Mouse (Mus musculus) forebrain, embryonic 12.5 days (tissue): ENCODE data around the gene Cox7b. TPM values are rescaled to one million over a fixed set of nuclear protein-coding genes. Genes with fewer than 3 reads are reported as not detected.

Experiments used
- ATAC-seq: fragments of 200-750 bp; cut with Nextera tagmentation; 2 replicates; pipeline ENCODE4 v1.8.0; 2017; ENCODE audit warnings: moderate TSS enrichment; ENCODE audit not compliant: low FRiP score
- H3K27ac ChIP-seq: fragments of 300-500 bp; sonication (generic); 2 replicates; pipeline ENCODE4 v1.5.1; 2016; ENCODE audit warnings: mild to moderate bottlenecking
- H3K27me3 ChIP-seq: fragments of 300-500 bp; sonication (generic); 2 replicates; pipeline ENCODE4 v1.6.1; 2016; ENCODE audit warnings: mild to moderate bottlenecking
- H3K36me3 ChIP-seq: fragments of 300-500 bp; sonication (generic); replicated peaks from 2 replicates; pipeline ENCODE4 v1.6.1; 2016; ENCODE audit warnings: mild to moderate bottlenecking
- H3K4me1 ChIP-seq: fragments of 300-500 bp; sonication (generic); 2 replicates; pipeline ENCODE4 v1.6.1; 2016
- H3K4me2 ChIP-seq: fragments of 300-500 bp; sonication (generic); 2 replicates; pipeline ENCODE4 v1.6.1; 2016; ENCODE audit warnings: mild to moderate bottlenecking, moderate library complexity
- H3K4me3 ChIP-seq: fragments of 300-500 bp; sonication (generic); replicated peaks from 2 replicates; pipeline ENCODE4 v1.5.1; 2016; ENCODE audit warnings: mild to moderate bottlenecking
- H3K9ac ChIP-seq: fragments of 300-500 bp; sonication (generic); 2 replicates; pipeline ENCODE4 v1.6.1; 2016; ENCODE audit warnings: mild to moderate bottlenecking
- H3K9me3 ChIP-seq: fragments of 300-500 bp; sonication (generic); 2 replicates; pipeline ENCODE4 v1.6.1; 2016
- WGBS: fragments of 180-500 bp; shearing (Covaris S2); methylation state at CpG from one replicate; pipeline ENCODE4 v1.1.7; 2016; 5-methylcytosine and 5-hydroxymethylcytosine counted together
- polyA plus RNA-seq: library from polyadenylated mRNA; unstranded; fragments of >200 nt; fragmentation: Nextera tagmentation; extraction: Ambion mirVana; gene quantifications from 2 replicates; pipeline ENCODE4 v1.2.1, GENCODE M21; 2016

The Cox7b gene
- polyA plus RNA-seq, 1 experiment from 2014 or later, result 287 TPM

- WGBS, result 88% methylated on average over 5 of the region's 5 CpGs
Measured at GRCm38 (mm10) chrX:106030176-106030575, 14.7 kb downstream of the Cox7b start.

DNA sequence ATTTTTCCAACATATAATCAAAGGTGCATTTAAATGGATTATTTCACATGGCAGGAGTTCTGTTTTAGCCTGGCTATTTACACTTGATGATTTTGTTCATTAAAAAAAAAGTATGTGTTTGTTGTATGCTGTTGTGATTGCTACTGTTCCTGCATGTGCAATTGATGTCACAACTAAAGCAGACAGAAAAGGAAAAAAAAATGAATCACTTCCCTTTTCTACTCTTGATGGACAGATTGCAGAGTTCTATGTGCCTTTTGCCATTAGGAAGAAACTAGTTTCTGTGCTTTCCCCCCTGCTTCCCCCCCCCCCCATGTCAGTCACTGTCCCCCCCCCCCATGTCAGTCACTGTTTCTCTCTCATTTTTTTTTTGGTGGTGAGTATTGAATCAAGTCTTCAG is 15.6 kb downstream of the Cox7b start:
- H3K4me1 ChIP-seq, result peaks cover 2% of the 10 kb centered on the region
- H3K9ac ChIP-seq, result no peak overlapping the region
- no peak overlapping the region for H3K4me2 ChIP-seq
- H3K9me3 ChIP-seq, result no peaks in the 10 kb centered on the region
- no peak overlapping the region for H3K27ac ChIP-seq
- ATAC-seq, result no peak
- H3K27me3 ChIP-seq, result peaks cover 3% of the 10 kb centered on the region; the same call in 1 of the 2 replicates
- H3K4me3 ChIP-seq, result no peak overlapping the region
- no peaks in the 10 kb centered on the region for H3K36me3 ChIP-seq

More at GRCm38 (mm10) chrX:106030176-106030575, 14.7 kb downstream of the Cox7b start:
- no peak overlapping the region for H3K9ac ChIP-seq
- no peak overlapping the region for H3K4me3 ChIP-seq
- H3K36me3 ChIP-seq, result no peaks in the 10 kb centered on the region
- peaks cover 3% of the 10 kb centered on the region; the same call in 1 of the 2 replicates for H3K27me3 ChIP-seq
- no peak overlapping the region for H3K4me2 ChIP-seq
- H3K4me1 ChIP-seq, result peaks cover 2% of the 10 kb centered on the region
- no peak overlapping the region for H3K27ac ChIP-seq
- no peaks in the 10 kb centered on the region for H3K9me3 ChIP-seq
- ATAC-seq, result no peak

- no peak overlapping the region for H3K4me2 ChIP-seq
- H3K4me3 ChIP-seq, result no peak overlapping the region
- no peak overlapping the region for H3K9ac ChIP-seq
- H3K27ac ChIP-seq, result no peak overlapping the region
- no peaks in the 10 kb centered on the region for H3K4me1 ChIP-seq
- WGBS, result 65% methylated on average over 2 of the region's 2 CpGs
- H3K9me3 ChIP-seq, result no peaks in the 10 kb centered on the region
- no peaks in the 10 kb centered on the region for H3K36me3 ChIP-seq
- H3K27me3 ChIP-seq, result no peaks in the 10 kb centered on the region
- no peak for ATAC-seq
Measured at GRCm38 (mm10) chrX:106035727-106036126, 20.2 kb downstream of the Cox7b start.

DNA sequence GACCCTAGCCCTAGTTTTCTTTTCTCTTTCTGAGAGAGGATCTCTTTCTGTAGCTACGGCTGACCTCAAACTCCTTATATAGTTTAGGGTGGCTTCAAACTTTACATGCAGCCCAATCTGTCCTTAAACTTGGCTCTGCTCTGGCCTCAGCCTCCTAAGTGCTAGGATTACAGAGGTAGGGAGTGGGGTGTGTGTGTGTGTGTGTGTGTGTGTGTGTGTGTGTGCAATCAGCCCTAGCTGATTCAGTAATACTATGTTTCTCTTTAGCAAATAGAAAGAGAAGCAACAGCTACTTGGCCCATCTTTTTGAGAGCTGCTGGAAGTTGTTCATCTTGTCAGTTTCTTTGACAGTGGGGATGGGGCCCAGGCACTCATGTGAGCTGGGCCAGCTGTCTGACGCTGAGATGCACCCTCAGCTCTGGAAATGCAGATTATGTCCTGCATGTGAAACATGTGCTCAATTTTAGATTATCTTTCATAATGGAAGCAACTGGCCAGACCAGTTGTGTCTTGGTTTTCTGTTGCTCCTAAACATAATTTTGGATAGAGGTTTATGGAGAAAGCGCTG is 21.8 kb downstream of the Cox7b start:
- Histone ChIP-seq H3K27ac (no peak overlapping the region), H3K9me3 (no peaks in the 10 kb centered on the region), H3K4me2 (no peak overlapping the region), H3K4me3 (no peak overlapping the region), H3K36me3 (no peaks in the 10 kb centered on the region), H3K4me1 (no peaks in the 10 kb centered on the region), H3K9ac (no peak overlapping the region), H3K27me3 (no peaks in the 10 kb centered on the region; the same call in 1 of the 2 replicates)
- no peak for ATAC-seq
- WGBS, result 94% methylated on average over 3 of the region's 3 CpGs

DNA sequence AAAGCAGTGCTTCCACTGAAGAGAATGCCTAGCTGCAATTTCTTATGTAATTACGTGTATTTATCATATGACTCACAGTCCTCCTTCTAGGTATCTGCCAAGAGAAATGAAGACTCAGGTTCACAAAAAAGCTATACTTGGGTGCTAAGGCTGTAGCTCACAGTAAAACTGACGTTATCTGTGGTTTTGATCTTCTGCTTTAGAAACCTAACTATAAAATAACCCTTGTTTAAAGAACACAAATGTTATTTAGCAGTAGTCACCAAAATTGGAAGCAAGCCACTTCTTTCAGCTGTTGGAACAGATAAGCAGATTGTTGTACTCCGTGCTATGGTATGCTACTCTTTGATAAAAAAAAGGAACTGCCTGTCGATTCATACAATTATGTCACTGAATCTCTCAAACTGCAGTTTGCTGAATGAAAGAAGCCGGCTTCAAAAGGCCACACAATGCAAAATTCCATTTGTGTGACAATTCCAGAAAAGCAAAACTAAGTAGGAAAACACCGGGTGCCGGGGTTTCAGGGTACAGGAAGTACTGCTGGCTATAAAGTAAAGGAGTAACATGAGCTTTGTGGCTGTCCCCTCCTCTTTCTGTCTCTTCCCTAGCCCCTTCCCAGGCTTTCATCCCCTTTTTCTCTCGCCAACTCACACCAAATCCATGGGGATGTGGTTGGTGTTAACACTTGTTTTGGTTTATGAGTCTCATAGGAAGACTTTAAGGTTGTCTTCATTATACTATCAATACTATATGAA is 28.5 kb downstream of the Cox7b start:
- no peak for ATAC-seq
- WGBS, result 68% methylated on average over 8 of the region's 8 CpGs
- no peak overlapping the region for H3K4me3 ChIP-seq
- H3K4me1 ChIP-seq, result no peaks in the 10 kb centered on the region
- no peak overlapping the region for H3K4me2 ChIP-seq
- H3K27ac ChIP-seq, result no peak overlapping the region
- no peaks in the 10 kb centered on the region; the same call in 1 of the 2 replicates for H3K27me3 ChIP-seq
- H3K36me3 ChIP-seq, result no peaks in the 10 kb centered on the region
- H3K9ac ChIP-seq, result no peak overlapping the region
- H3K9me3 ChIP-seq, result no peaks in the 10 kb centered on the region

GRCm38 (mm10) chrX:106045455-106045854 is 30.0 kb downstream of the Cox7b start:
- Histone ChIP-seq H3K4me2 (no peak overlapping the region), H3K4me3 (no peak overlapping the region), H3K27me3 (no peaks in the 10 kb centered on the region; the same call in 1 of the 2 replicates), H3K27ac (no peak overlapping the region), H3K9me3 (no peaks in the 10 kb centered on the region), H3K9ac (no peak overlapping the region), H3K4me1 (no peaks in the 10 kb centered on the region), H3K36me3 (no peaks in the 10 kb centered on the region)
- ATAC-seq, result no peak
- WGBS, result 48% methylated on average over 2 of the region's 2 CpGs

DNA sequence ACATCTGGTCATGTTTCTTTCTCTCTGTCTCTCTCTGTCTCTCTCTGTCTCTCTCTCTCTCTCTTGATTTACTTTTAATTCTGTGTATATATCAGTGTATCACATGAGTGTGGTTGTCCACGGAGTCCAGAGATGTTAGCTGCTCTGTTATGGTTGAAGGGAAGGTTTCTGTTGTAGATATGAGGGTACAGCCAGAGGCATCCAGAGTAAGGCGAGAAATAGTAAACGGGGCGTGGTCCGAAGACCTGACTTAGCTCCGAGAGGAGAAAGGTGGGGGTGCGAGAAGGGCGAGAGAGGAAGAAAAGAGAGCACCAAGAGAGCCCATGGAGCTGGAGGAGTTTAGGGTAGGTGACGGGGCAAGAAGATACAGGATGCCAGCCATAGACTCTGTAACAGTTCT is 30.4 kb downstream of the Cox7b start:
- no peaks in the 10 kb centered on the region for H3K9me3 ChIP-seq
- no peak overlapping the region for H3K27ac ChIP-seq
- no peak overlapping the region for H3K4me2 ChIP-seq
- 85% methylated on average over 9 of the region's 9 CpGs for WGBS
- H3K4me3 ChIP-seq, result no peak overlapping the region
- H3K36me3 ChIP-seq, result no peaks in the 10 kb centered on the region
- no peaks in the 10 kb centered on the region; the same call in 1 of the 2 replicates for H3K27me3 ChIP-seq
- ATAC-seq, result no peak
- H3K4me1 ChIP-seq, result no peaks in the 10 kb centered on the region
- no peak overlapping the region for H3K9ac ChIP-seq

GRCm38 (mm10) chrX:106048191-106048590 is 32.7 kb downstream of the Cox7b start:
- Histone ChIP-seq H3K4me2 (no peak overlapping the region), H3K27me3 (no peaks in the 10 kb centered on the region), H3K9ac (no peak overlapping the region), H3K27ac (no peak overlapping the region), H3K4me1 (no peaks in the 10 kb centered on the region), H3K36me3 (no peaks in the 10 kb centered on the region), H3K4me3 (no peak overlapping the region), H3K9me3 (no peaks in the 10 kb centered on the region)
- ATAC-seq, result no peak
- 89% methylated on average over 1 of the region's 1 CpGs for WGBS

Other genes with a start within 250 kb of the Cox7b start
- 245 and 253 TPM in 2 replicates for gene Atrx, start 86.3 kb upstream of the Cox7b start, polyA plus RNA-seq
- 33.5 and 38.3 TPM in 2 replicates for gene Magt1, start 3.8 kb upstream of the Cox7b start, polyA plus RNA-seq
- 24.8 and 25.0 TPM in 2 replicates for gene Atp7a, start 11.6 kb downstream of the Cox7b start, polyA plus RNA-seq
- 0.08 and 0.17 TPM in 2 replicates for gene Tlr13, start 127.5 kb downstream of the Cox7b start, polyA plus RNA-seq
- 369 and 371 TPM in 2 replicates for gene Pgk1, start 171.4 kb downstream of the Cox7b start, polyA plus RNA-seq
- gene Taf9b, start 205.5 kb downstream of the Cox7b start, polyA plus RNA-seq, result 14.2 and 14.8 TPM in 2 replicates
- gene Fnd3c2, start 239.7 kb downstream of the Cox7b start, polyA plus RNA-seq, result not detected in 2 replicates